Mouse (Mus musculus) heart, embryonic 10.5 days (tissue): ENCODE measurements at regions not wholly inside any gene's neighbourhood (a gene's known extent, or its start where the extent isn't known, plus 50 kb on each side); places are given as distances from the start of the nearest gene placed in this dataset.
A peak's percentile ranks its signal among the peaks of the same experiment; 100 is the strongest.
"Not testable (repeated sequence)": the region's sequence is repeated elsewhere in the genome, so short reads cannot be mapped to it uniquely, and the experiment has no call there.

ENCODE experiments used
- DNase-seq: peaks from one replicate; pipeline ENCODE4 v3.0.0-alpha.2; 2017; ENCODE audit warnings: low spot score
- H3K27ac ChIP-seq: fragments of 300-500 bp; sonication (generic); 2 replicates; pipeline ENCODE4 v1.5.1; 2016; ENCODE audit warnings: mild to moderate bottlenecking
- H3K27me3 ChIP-seq: fragments of 300-500 bp; sonication (generic); 2 replicates; pipeline ENCODE4 v1.6.1; 2016; ENCODE audit warnings: mild to moderate bottlenecking; ENCODE audit not compliant: poor library complexity, insufficient read depth, severe bottlenecking
- H3K36me3 ChIP-seq: fragments of 300-500 bp; sonication (generic); 2 replicates; pipeline ENCODE4 v1.6.1; 2016; ENCODE audit warnings: mild to moderate bottlenecking, moderate library complexity
- H3K4me1 ChIP-seq: fragments of 300-500 bp; sonication (generic); 2 replicates; pipeline ENCODE4 v1.6.1; 2016; ENCODE audit warnings: mild to moderate bottlenecking
- H3K4me3 ChIP-seq: fragments of 300-500 bp; sonication (generic); 2 replicates; pipeline ENCODE4 v1.5.1; 2016; ENCODE audit warnings: mild to moderate bottlenecking, moderate library complexity
- H3K9me3 ChIP-seq: fragments of 300-500 bp; sonication (generic); 2 replicates; pipeline ENCODE4 v1.6.1; 2016; ENCODE audit warnings: mild to moderate bottlenecking, moderate library complexity
- WGBS: fragments of 180-500 bp; shearing (Covaris S2); methylation state at CpG from one replicate; pipeline ENCODE4 v1.1.7; 2016; 5-methylcytosine and 5-hydroxymethylcytosine counted together

GRCm38 (mm10) chr6:37618990-37619389, 89.0 kb downstream of the Akr1d1 start:
- Histone ChIP-seq H3K9me3 (no peaks in the 10 kb centered on the region), H3K27ac (no peak overlapping the region), H3K4me3 (no peak overlapping the region), H3K36me3 (no peaks in the 10 kb centered on the region), H3K4me1 (peaks cover 9% of the 10 kb centered on the region; the same call in 1 of the 2 replicates), H3K27me3 (no peaks in the 10 kb centered on the region)
- DNase-seq = no peak
- WGBS = 83% methylated on average over 9 of the region's 9 CpGs

- no peak overlapping the region for H3K4me3 ChIP-seq
- 63% methylated on average over 7 of the region's 7 CpGs for WGBS
- H3K36me3 ChIP-seq = no peaks in the 10 kb centered on the region
- H3K27ac ChIP-seq = 0 out of 2 replicates have a peak overlapping the region, but pooled peaks have one; percentile 6
- DNase-seq = no peak
- H3K4me1 ChIP-seq = peaks cover 9% of the 10 kb centered on the region; the same call in 1 of the 2 replicates
- no peaks in the 10 kb centered on the region for H3K9me3 ChIP-seq
- no peaks in the 10 kb centered on the region for H3K27me3 ChIP-seq
Measured at GRCm38 (mm10) chr6:37621364-37622029, 91.5 kb downstream of the Akr1d1 start.

- H3K27ac ChIP-seq = no peak overlapping the region
- no peaks in the 10 kb centered on the region for H3K9me3 ChIP-seq
- DNase-seq = no peak
- WGBS = 73% methylated on average over 2 of the region's 2 CpGs
- H3K4me1 ChIP-seq = peaks cover 9% of the 10 kb centered on the region; the same call in 1 of the 2 replicates
- H3K27me3 ChIP-seq = no peaks in the 10 kb centered on the region
- H3K4me3 ChIP-seq = no peak overlapping the region
- no peaks in the 10 kb centered on the region for H3K36me3 ChIP-seq
Measured at GRCm38 (mm10) chr6:37622273-37622672, 92.3 kb downstream of the Akr1d1 start.

GRCm38 (mm10) chr6:37627206-37627605, 97.2 kb downstream of the Akr1d1 start:
- Histone ChIP-seq H3K27me3 (no peaks in the 10 kb centered on the region), H3K4me1 (0 out of 2 replicates have a peak, but pooled peaks cover 5% of the 10 kb centered on the region), H3K4me3 (no peak overlapping the region), H3K36me3 (no peaks in the 10 kb centered on the region), H3K27ac (peak overlapping the region; percentile 57; the same call in 1 of the 2 replicates), H3K9me3 (no peaks in the 10 kb centered on the region)
- WGBS = 58% methylated on average over 5 of the region's 5 CpGs
- DNase-seq = peak; percentile 84

- no peak overlapping the region for H3K27ac ChIP-seq
- no peaks in the 10 kb centered on the region for H3K27me3 ChIP-seq
- H3K9me3 ChIP-seq = no peaks in the 10 kb centered on the region
- no peak for DNase-seq
- H3K36me3 ChIP-seq = no peaks in the 10 kb centered on the region
- no peak overlapping the region for H3K4me3 ChIP-seq
- 82% methylated on average over 1 of the region's 1 CpGs for WGBS
- H3K4me1 ChIP-seq = no peaks in the 10 kb centered on the region
Measured at GRCm38 (mm10) chr6:37633948-37634347, 104.0 kb downstream of the Akr1d1 start.

GRCm38 (mm10) chr6:37642066-37642465, 112.1 kb downstream of the Akr1d1 start:
- DNase-seq = no peak
- H3K4me3 ChIP-seq = no peak overlapping the region
- 30% methylated on average over 4 of the region's 4 CpGs for WGBS
- no peaks in the 10 kb centered on the region for H3K27me3 ChIP-seq
- no peaks in the 10 kb centered on the region for H3K36me3 ChIP-seq
- no peaks in the 10 kb centered on the region for H3K9me3 ChIP-seq
- H3K27ac ChIP-seq = no peak overlapping the region
- H3K4me1 ChIP-seq = 0 out of 2 replicates have a peak, but pooled peaks cover 7% of the 10 kb centered on the region

- Histone ChIP-seq H3K27me3 (no peaks in the 10 kb centered on the region), H3K9me3 (no peaks in the 10 kb centered on the region), H3K4me3 (no peak overlapping the region), H3K27ac (no peak overlapping the region), H3K4me1 (0 out of 2 replicates have a peak, but pooled peaks cover 7% of the 10 kb centered on the region), H3K36me3 (no peaks in the 10 kb centered on the region)
- peak; percentile 83 for DNase-seq
- 40% methylated on average over 8 of the region's 8 CpGs for WGBS
Measured at GRCm38 (mm10) chr6:37642701-37643121, 112.7 kb downstream of the Akr1d1 start.

GRCm38 (mm10) chr6:37643176-37643575, 113.2 kb downstream of the Akr1d1 start:
- H3K27ac ChIP-seq = no peak overlapping the region
- DNase-seq = no peak
- H3K27me3 ChIP-seq = no peaks in the 10 kb centered on the region
- H3K4me3 ChIP-seq = no peak overlapping the region
- H3K36me3 ChIP-seq = no peaks in the 10 kb centered on the region
- H3K9me3 ChIP-seq = no peaks in the 10 kb centered on the region
- H3K4me1 ChIP-seq = 0 out of 2 replicates have a peak, but pooled peaks cover 7% of the 10 kb centered on the region
- 65% methylated on average over 4 of the region's 4 CpGs for WGBS

- no peak overlapping the region for H3K4me3 ChIP-seq
- H3K27ac ChIP-seq = no peak overlapping the region
- H3K36me3 ChIP-seq = no peaks in the 10 kb centered on the region
- 0 out of 2 replicates have a peak, but pooled peaks cover 7% of the 10 kb centered on the region for H3K4me1 ChIP-seq
- DNase-seq = no peak
- no peaks in the 10 kb centered on the region for H3K27me3 ChIP-seq
- no peaks in the 10 kb centered on the region for H3K9me3 ChIP-seq
- 74% methylated on average over 2 of the region's 2 CpGs for WGBS
Measured at GRCm38 (mm10) chr6:37643718-37644117, 113.7 kb downstream of the Akr1d1 start.

GRCm38 (mm10) chr6:37645551-37645950, 115.6 kb downstream of the Akr1d1 start:
- H3K4me3 ChIP-seq = no peak overlapping the region
- H3K4me1 ChIP-seq = 0 out of 2 replicates have a peak, but pooled peaks cover 7% of the 10 kb centered on the region
- H3K9me3 ChIP-seq = no peaks in the 10 kb centered on the region
- no peaks in the 10 kb centered on the region for H3K27me3 ChIP-seq
- DNase-seq = no peak
- H3K36me3 ChIP-seq = no peaks in the 10 kb centered on the region
- 84% methylated on average over 14 of the region's 14 CpGs for WGBS
- no peak overlapping the region for H3K27ac ChIP-seq

- not testable (repeated sequence) for H3K36me3 ChIP-seq, H3K4me1 ChIP-seq, DNase-seq, H3K27me3 ChIP-seq, H3K9me3 ChIP-seq, H3K27ac ChIP-seq, H3K4me3 ChIP-seq
- 82% methylated on average over 3 of the region's 3 CpGs for WGBS
Measured at GRCm38 (mm10) chr6:37657300-37657699, 127.3 kb downstream of the Akr1d1 start.

GRCm38 (mm10) chr6:37658021-37658650, 128.2 kb downstream of the Akr1d1 start:
- Histone ChIP-seq H3K4me3 (no peak overlapping the region), H3K27ac (no peak overlapping the region), H3K9me3 (no peaks in the 10 kb centered on the region), H3K27me3 (no peaks in the 10 kb centered on the region), H3K36me3 (no peaks in the 10 kb centered on the region), H3K4me1 (peaks cover 11% of the 10 kb centered on the region; the same call in 1 of the 2 replicates)
- WGBS = 63% methylated on average over 6 of the region's 6 CpGs
- DNase-seq = no peak

- H3K4me3 ChIP-seq = no peak overlapping the region
- no peaks in the 10 kb centered on the region for H3K36me3 ChIP-seq
- no peak for DNase-seq
- no peaks in the 10 kb centered on the region for H3K27me3 ChIP-seq
- H3K4me1 ChIP-seq = peaks cover 12% of the 10 kb centered on the region; the same call in 1 of the 2 replicates
- H3K9me3 ChIP-seq = no peaks in the 10 kb centered on the region
- WGBS = 45% methylated on average over 2 of the region's 2 CpGs
- no peak overlapping the region for H3K27ac ChIP-seq
Measured at GRCm38 (mm10) chr6:37662747-37663146, 132.8 kb downstream of the Akr1d1 start.
